Mouse (Mus musculus) testis, postnatal 10 days (tissue): Measurements from ENCODE around the gene Impdh2.
"Not testable (repeated sequence)": the region's sequence is repeated elsewhere in the genome, so short reads cannot be mapped to it uniquely, and the experiment has no call there.

ENCODE experiments used
- DNase-seq: peaks from one replicate; pipeline ENCODE4 v3.0.0; 2021; ENCODE audit warnings: low spot score

Gene Impdh2

GRCm38 (mm10) chr9:108601986-108602385 is 41.9 kb downstream of the Impdh2 start:
- no peak for DNase-seq

GRCm38 (mm10) chr9:108607929-108608328 is 47.8 kb downstream of the Impdh2 start:
- DNase-seq: not testable (repeated sequence)

- DNase-seq: no peak
Observed at GRCm38 (mm10) chr9:108608889-108609288, 48.8 kb downstream of the Impdh2 start.

DNA sequence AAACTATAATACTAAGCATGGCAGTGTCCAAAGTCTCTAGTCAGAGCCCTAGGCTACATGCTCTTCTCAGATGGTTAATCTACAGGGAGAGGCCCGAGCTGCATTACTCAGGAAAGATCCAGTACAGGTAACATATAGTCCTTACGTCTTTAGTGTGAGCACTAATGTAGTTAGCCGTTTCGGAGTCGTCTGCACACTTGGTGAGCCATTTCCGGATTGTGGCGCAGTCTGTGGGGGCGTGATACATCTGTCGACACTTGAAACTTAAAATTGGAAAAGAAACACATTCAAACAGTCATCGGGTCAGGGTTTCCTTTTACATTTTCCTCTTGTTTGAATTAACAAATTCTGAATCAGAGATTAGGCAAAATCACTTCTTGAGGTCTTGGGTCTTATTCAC is 51.4 kb downstream of the Impdh2 start:
- DNase-seq: no peak
